Mouse (Mus musculus) retina, embryonic 14.5 days (tissue): ENCODE data around the gene Resf1.
"Not testable (repeated sequence)": the region's sequence is repeated elsewhere in the genome, so short reads cannot be mapped to it uniquely, and the experiment has no call there.

Experiments used
- DNase-seq: peaks from one replicate; pipeline ENCODE4 v3.0.0-alpha.2; 2015; ENCODE audit warnings: low spot score

Resf1 gene

DNA sequence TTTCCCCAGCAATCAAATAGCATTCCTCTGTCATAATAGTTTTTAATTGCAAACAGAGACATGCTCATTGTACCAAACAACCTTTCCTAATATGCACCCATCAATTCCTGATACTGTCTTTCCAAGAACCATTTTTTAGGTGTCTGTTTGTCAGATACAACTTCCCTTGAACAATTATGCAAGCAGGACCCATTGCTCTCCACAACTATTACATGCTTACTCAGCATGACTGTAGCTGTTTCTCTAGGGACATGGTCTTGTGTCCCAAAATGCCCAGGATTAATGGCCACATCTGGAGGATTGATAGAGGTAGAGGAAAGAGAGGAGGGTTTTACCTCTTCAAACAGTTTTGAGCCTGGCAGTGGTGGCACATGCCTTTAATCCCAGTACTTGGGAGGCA, 35.2 kb downstream of the Resf1 start:
- DNase-seq = no peak

DNA sequence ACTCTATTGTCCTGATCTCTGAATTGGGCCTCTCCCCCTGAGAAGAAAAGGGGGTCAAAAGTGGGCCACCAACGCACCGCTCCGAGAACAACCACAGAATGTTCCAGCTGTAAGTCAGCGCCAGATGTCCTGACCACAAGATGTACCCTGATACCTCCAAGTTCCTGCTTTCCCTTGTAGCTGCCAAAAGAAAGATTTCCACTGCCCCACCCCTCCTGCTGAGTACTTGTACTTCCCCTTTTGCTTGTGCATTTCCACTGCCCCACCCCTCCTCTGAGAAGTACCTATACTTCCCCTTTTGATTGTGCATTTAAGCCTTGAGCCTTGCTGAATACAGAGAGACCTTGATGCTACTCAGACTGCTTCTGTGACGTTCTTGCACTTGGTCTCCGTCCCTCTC, 39.0 kb downstream of the Resf1 start:
- not testable (repeated sequence) for DNase-seq

DNA sequence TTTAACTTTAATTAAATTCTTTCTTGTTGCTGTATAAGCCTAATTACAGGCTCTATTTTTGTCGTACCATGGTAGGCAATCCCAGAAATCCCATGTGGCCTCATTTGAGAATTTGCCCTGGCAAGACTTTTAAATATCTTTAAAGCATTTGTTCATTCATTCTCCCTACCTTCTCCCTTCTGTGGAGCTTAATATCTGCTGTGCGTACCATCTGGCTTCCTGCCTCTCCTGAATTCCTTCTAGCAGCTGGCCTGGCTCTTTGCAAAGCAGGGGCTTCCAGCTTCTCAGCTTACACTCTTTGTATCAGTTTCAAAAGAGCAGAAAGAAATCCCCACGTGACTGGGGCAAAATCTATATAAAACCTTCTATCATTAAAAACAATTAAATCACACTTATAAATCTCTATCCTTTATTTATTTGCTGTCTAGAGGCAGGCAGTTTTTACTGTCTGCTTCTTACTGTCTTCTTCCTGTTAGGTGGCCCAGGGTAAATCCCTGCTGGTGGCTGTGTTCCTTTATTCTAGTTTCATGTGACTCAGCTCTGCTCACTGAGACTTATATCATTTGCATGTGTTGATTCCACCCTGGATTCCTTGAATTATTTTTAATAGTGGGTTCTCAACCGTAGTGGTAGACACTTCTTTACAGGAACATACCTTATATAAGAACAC, 45.7 kb downstream of the Resf1 start:
- DNase-seq = no peak

DNA sequence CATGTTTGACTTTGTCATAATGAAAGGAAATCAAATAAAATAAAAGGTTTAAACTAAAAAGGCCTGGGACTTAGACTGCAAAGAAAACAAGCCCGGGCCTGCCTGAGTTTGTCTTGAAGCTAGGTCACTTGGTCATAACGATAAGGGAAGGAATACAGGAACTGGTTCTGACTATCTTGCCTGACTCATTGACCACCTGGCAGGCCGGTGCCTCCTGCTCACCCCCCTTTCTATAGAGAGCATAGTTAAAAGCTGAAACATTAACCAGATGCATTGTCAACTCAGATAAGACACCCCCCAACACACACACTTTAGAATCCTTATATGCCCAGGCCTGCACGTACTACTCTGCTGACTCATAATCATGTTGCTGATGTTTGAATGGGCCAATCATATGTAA, 46.6 kb downstream of the Resf1 start:
- not testable (repeated sequence) for DNase-seq

DNA sequence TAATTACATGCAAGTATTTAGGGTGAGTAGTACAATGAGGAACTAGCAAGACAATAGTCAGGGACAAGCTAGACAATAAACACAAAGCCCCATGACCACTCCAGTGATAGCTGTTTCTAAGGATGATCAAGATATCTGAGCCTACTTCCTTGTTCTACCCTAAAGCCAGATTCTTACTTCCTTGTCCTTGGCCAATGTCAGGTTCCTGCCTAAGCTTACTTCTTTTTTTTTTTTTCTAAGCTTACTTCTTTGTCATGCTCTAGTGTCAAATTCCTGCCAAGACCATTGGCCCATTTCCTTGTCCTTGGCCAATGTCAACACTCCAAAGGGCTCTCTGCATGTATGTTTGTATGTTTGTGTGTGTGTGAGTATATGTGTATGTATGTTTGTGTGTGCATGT, 47.9 kb downstream of the Resf1 start:
- no peak for DNase-seq

DNA sequence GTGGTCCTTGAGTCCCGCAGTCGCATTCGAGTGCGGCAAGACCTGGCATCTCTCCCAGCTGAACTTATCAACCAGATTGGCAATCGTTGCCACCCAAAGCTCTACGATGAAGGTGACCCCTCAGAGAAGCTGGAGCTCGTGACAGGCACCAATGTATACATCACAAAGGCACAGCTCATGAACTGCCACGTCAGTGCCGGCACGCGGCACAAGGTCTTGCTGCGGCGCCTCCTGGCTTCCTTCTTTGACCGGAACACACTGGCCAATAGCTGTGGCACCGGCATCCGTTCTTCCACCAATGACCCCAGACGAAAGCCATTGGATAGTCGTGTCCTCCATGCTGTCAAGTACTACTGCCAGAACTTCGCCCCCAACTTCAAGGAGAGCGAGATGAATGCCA, 53.3 kb downstream of the Resf1 start:
- DNase-seq = not testable (repeated sequence)

DNA sequence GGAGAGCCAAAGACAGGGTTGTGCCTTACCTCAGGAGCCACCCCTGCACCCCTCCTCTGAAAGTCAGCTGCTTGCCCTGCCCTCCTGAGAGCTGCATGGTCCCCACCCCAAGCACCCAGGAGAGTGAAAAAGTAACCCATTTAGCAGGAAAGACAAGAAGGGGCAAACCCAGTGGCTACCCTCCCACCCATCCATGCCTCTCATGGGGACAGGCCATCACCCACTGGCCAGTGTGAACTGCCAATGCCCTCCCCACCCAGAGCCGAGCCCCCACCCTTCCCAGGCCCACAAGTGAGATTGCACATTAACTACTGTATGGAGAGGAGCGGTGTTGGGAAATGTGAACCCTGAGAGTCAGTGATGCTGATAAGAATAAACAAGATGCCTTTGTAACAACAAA, 56.8 kb downstream of the Resf1 start:
- DNase-seq = not testable (repeated sequence)

DNA sequence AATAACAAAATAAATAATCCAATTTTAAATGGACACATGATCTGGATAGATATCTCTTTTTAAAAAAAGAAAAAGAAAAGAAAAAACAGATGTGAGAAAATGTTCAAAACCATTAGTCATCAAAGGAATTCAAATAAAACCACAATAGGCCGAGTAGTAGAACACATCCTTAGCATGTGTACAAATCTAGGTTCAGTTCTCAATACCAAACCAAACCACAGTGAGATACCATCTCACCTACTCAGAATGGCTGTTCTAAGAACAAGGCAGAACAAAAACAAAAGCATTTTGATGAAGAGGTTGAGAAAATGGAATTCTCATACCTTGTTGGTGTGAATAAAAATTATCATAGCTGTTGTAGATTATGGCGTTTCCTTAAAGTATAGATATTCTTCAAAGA, 57.2 kb downstream of the Resf1 start:
- no peak for DNase-seq

DNA sequence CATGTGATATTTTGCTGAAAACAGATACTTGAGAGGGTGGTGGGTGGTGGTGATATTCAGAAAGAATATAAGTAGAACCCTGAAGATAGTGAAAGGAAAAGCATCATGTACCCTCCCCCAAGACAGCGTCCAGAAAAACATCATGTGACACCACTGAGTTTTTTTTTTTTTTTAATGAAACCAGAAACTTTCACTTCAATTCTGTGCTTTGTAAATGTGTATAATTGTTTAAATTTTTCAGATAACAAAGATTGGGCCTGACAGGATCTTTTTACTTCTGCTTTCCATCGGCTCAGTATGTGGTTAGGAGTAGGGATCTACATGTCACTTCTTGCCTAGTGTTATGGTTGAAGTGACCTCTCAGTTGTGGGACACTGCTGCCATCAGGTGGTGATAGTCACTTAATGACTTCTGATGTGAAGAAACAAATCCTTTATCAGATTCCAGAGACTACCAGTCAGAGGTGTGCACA, 65.8 kb downstream of the Resf1 start:
- DNase-seq = peak; percentile 79

DNA sequence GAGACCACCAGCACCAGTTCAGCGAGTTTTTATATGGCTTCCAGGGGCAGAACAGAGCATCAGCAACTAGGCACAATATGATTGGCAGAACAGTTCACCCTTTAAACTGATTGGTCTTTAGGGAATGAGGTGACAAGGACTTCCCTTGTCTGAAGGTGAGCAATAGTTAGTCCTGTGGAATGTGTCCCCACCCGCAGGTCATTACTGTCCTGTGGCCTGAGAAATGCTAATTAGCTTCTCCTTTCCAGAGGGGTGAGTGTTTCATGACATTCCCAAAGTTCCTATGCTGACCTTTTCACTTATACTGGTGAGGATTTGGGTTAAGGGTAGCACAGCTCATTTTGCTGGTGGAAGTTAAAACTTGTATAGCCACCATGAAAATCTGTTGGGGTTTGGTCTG, 74.3 kb downstream of the Resf1 start:
- DNase-seq = no peak
